Mouse (Mus musculus): ENCODE data around the gene Myadml2. TPM values are rescaled to one million over a fixed set of nuclear protein-coding genes. Genes with fewer than 3 reads are reported as not detected.

Gene Myadml2
- polyA plus RNA-seq, 1 experiment, result not detected

DNA sequence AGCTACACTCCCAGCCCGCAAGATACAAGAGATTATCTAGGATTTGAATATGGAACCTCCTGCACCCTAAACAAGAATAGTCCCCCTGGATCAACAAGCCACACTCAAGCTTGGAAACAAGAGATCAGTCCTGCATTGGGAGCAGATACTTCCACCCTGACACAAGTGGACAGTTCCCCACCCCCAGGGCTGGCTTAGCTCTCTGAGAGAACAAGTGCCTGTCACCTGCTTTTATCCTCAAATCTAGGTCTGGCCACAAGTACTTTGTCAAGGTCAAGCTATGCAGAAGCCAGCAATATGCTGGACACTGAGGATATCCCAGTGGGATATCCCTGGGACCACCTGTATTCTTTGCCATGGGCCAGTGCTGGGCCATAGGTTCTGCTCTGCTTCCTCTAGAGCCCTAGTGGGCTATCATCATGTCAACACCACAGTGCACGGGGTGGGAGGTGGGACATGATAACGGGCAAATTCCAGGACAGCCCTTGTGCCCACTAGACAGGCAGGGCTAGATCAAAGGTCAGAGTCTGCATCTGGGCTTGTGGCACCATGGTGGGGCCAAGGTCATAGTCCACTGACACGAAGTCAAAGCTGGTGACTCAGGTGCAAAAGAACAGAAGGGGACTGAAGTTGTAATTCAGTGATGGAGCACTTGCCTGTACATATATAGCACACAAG lies 31.2 kb downstream of the Myadml2 start:
- Histone ChIP-seq H3ac (ENCODE audit: control insufficient read depth, insufficient read length, low read depth) (no peak overlapping the region), H3K27me3 (ENCODE audit: control insufficient read depth, insufficient read depth, insufficient read length) (no peaks in the 10 kb centered on the region), H3K4me3 (ENCODE audit: insufficient read depth, poor library complexity, severe bottlenecking) (peak overlapping the region; percentile 86), H3K79me3 (ENCODE audit: low read depth) (peaks cover 18% of the 10 kb centered on the region), H3K36me3 (ENCODE audit: control insufficient read depth, insufficient read depth) (peaks cover 63% of the 10 kb centered on the region), H3K79me2 (ENCODE audit: control insufficient read depth, insufficient read depth) (peaks cover 29% of the 10 kb centered on the region)
- no peak for TF ChIP-seq USF1 (IDR thresholded peaks at IDR 0.05; ENCODE audit: low read depth)
- TF ChIP-seq MYOG (IDR thresholded peaks at IDR 0.05; ENCODE audit: control insufficient read depth, extremely low read depth, insufficient read length), result no peak
- no peak for TF ChIP-seq FOSL1 (IDR thresholded peaks at IDR 0.05; ENCODE audit: insufficient read depth, low read length, poor library complexity, severe bottlenecking)
- no peak for TF ChIP-seq MAX (IDR thresholded peaks at IDR 0.05)
- TF ChIP-seq MYOD1 (IDR thresholded peaks at IDR 0.05; ENCODE audit: control insufficient read depth, insufficient read length, low read depth), result no peak
- no peak for TF ChIP-seq CTCF (IDR thresholded peaks at IDR 0.05; ENCODE audit: control insufficient read depth, insufficient read depth, insufficient read length)
- TF ChIP-seq CEBPB (IDR thresholded peaks at IDR 0.05; ENCODE audit: low read depth), result no peak

DNA sequence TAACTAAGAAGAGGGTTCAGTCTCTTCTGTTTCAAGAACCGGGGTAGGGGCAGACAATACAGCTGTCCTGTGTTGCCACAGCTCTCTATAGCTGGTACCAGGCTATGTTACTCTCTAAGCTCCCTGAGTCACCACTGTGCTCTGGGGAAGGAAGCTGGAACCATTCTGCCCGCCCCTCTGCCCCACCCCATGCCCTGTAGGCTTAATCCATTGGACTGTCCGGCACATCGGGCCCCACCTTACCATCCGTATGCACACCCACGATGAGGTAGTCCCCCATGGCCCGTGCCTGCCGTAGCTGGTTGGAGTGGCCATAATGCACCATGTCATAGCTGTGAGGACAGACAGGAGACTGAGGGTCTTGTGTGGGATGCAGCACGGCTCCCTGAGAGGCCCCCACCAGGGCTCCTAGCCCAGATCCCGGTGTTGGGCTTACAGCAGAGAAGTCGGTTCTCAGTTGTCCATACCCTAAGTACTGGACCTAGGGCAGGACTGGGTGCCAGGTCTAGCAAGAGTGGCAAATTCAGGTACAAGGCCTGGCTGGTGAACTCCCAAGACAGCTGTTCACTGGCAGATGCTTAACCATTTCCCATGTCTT lies 32.3 kb downstream of the Myadml2 start:
- peaks cover 28% of the 10 kb centered on the region for H3K79me2 ChIP-seq (ENCODE audit: control insufficient read depth, insufficient read depth)
- peaks cover 18% of the 10 kb centered on the region for H3K79me3 ChIP-seq (ENCODE audit: low read depth)
- no peak overlapping the region for H3ac ChIP-seq (ENCODE audit: control insufficient read depth, insufficient read length, low read depth)
- H3K4me3 ChIP-seq (ENCODE audit: insufficient read depth, poor library complexity, severe bottlenecking), result no peak overlapping the region
- H3K27me3 ChIP-seq (ENCODE audit: control insufficient read depth, insufficient read depth, insufficient read length), result no peaks in the 10 kb centered on the region
- TF ChIP-seq MYOD1 (IDR thresholded peaks at IDR 0.05; ENCODE audit: control insufficient read depth, insufficient read length, low read depth) (no peak), FOSL1 (IDR thresholded peaks at IDR 0.05; ENCODE audit: insufficient read depth, low read length, poor library complexity, severe bottlenecking) (no peak), CTCF (IDR thresholded peaks at IDR 0.05; ENCODE audit: control insufficient read depth, insufficient read depth, insufficient read length) (no peak), CEBPB (IDR thresholded peaks at IDR 0.05; ENCODE audit: low read depth) (no peak), MAX (IDR thresholded peaks at IDR 0.05) (no peak), MYOG (IDR thresholded peaks at IDR 0.05; ENCODE audit: control insufficient read depth, extremely low read depth, insufficient read length) (no peak), USF1 (IDR thresholded peaks at IDR 0.05; ENCODE audit: low read depth) (no peak)
- H3K36me3 ChIP-seq (ENCODE audit: control insufficient read depth, insufficient read depth), result peaks cover 63% of the 10 kb centered on the region

DNA sequence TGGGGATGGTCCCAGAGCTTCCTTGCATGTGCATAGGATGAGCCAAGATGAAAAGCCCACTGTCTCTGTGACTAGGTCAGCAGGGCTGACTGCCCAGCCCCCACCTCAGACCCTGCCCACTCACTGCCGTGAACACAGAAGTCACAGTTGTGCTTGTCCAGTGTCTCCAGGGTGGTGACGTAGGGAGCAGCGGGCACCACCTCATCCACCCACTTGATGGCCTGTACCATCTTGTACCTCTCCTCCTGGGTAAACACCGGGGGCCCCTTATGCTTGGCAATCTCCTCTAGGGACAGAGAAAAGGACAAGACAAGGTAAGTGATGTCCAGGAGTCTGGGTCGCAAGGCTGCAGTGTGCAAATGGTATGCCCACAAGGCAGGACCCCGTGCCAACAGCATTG lies 32.8 kb downstream of the Myadml2 start:
- TF ChIP-seq CTCF (IDR thresholded peaks at IDR 0.05; ENCODE audit: control insufficient read depth, insufficient read depth, insufficient read length) (no peak), FOSL1 (IDR thresholded peaks at IDR 0.05; ENCODE audit: insufficient read depth, low read length, poor library complexity, severe bottlenecking) (no peak), CEBPB (IDR thresholded peaks at IDR 0.05; ENCODE audit: low read depth) (no peak), MYOG (IDR thresholded peaks at IDR 0.05; ENCODE audit: control insufficient read depth, extremely low read depth, insufficient read length) (no peak), MYOD1 (IDR thresholded peaks at IDR 0.05; ENCODE audit: control insufficient read depth, insufficient read length, low read depth) (no peak), MAX (IDR thresholded peaks at IDR 0.05) (no peak)
- Histone ChIP-seq H3K36me3 (ENCODE audit: control insufficient read depth, insufficient read depth) (peaks cover 60% of the 10 kb centered on the region), H3K79me2 (ENCODE audit: control insufficient read depth, insufficient read depth) (peaks cover 28% of the 10 kb centered on the region), H3K4me3 (ENCODE audit: insufficient read depth, poor library complexity, severe bottlenecking) (no peak overlapping the region), H3K79me3 (ENCODE audit: low read depth) (peaks cover 18% of the 10 kb centered on the region), H3ac (ENCODE audit: control insufficient read depth, insufficient read length, low read depth) (no peak overlapping the region), H3K27me3 (ENCODE audit: control insufficient read depth, insufficient read depth, insufficient read length) (no peaks in the 10 kb centered on the region)

DNA sequence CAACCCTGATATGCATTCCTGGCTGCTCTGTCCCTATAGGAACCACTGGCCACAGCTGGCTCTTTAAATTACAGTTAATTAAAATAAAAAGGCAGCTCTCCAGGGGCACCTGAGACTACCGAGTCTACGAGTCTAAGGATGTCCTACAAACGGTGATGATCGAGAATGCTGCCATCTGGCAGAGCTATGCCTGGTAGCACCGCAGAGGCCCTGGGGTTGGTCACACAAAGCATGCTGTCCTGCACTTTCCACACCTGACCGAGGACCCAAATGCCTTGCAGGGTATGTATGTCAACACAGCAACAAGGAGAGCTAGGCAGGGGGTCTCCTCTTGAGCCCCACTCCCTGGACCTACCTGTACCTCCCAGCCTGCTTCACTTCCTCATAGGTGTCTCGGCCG lies 34.0 kb downstream of the Myadml2 start:
- Histone ChIP-seq H3K4me3 (ENCODE audit: insufficient read depth, poor library complexity, severe bottlenecking) (no peak overlapping the region), H3K27me3 (ENCODE audit: control insufficient read depth, insufficient read depth, insufficient read length) (no peaks in the 10 kb centered on the region), H3K79me2 (ENCODE audit: control insufficient read depth, insufficient read depth) (peaks cover 28% of the 10 kb centered on the region), H3K79me3 (ENCODE audit: low read depth) (peaks cover 18% of the 10 kb centered on the region), H3K36me3 (ENCODE audit: control insufficient read depth, insufficient read depth) (peaks cover 50% of the 10 kb centered on the region), H3ac (ENCODE audit: control insufficient read depth, insufficient read length, low read depth) (no peak overlapping the region)
- TF ChIP-seq MYOD1 (IDR thresholded peaks at IDR 0.05; ENCODE audit: control insufficient read depth, insufficient read length, low read depth) (no peak), CTCF (IDR thresholded peaks at IDR 0.05; ENCODE audit: control insufficient read depth, insufficient read depth, insufficient read length) (no peak), USF1 (IDR thresholded peaks at IDR 0.05; ENCODE audit: low read depth) (no peak), MYOG (IDR thresholded peaks at IDR 0.05; ENCODE audit: control insufficient read depth, extremely low read depth, insufficient read length) (no peak), CEBPB (IDR thresholded peaks at IDR 0.05; ENCODE audit: low read depth) (no peak), FOSL1 (IDR thresholded peaks at IDR 0.05; ENCODE audit: insufficient read depth, low read length, poor library complexity, severe bottlenecking) (no peak), MAX (IDR thresholded peaks at IDR 0.05) (no peak)

DNA sequence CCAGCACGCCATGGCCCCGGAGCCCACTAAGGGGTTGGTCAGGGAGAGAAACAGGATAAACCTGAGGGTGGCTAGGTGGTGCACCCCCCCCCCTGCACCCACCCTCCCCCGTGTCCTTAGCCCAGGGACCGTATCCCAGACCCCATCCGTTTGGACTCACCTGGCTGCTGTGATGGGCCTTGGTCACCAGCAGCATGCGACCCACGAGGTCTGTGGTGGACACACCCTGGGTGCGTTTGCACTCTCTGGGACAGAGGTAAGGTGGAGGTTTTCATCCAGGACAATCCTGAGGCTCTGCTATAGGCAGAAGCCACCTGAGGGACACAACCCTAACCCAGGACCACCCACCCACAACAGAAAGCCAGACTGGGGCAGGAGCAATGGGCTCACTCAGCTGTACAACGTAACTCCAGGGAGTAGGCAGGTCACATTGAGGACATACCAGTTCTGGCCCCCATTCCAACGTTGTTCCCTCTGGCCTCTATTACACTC lies 34.4 kb downstream of the Myadml2 start:
- Histone ChIP-seq H3K27me3 (ENCODE audit: control insufficient read depth, insufficient read depth, insufficient read length) (no peaks in the 10 kb centered on the region), H3ac (ENCODE audit: control insufficient read depth, insufficient read length, low read depth) (no peak overlapping the region), H3K79me2 (ENCODE audit: control insufficient read depth, insufficient read depth) (peaks cover 28% of the 10 kb centered on the region), H3K4me3 (ENCODE audit: insufficient read depth, poor library complexity, severe bottlenecking) (no peak overlapping the region), H3K36me3 (ENCODE audit: control insufficient read depth, insufficient read depth) (peaks cover 46% of the 10 kb centered on the region), H3K79me3 (ENCODE audit: low read depth) (peaks cover 18% of the 10 kb centered on the region)
- TF ChIP-seq CEBPB (IDR thresholded peaks at IDR 0.05; ENCODE audit: low read depth) (no peak), MYOG (IDR thresholded peaks at IDR 0.05; ENCODE audit: control insufficient read depth, extremely low read depth, insufficient read length) (no peak), MAX (IDR thresholded peaks at IDR 0.05) (no peak)
